23 mouse cellular contexts compared by ENCODE assay signal in the genomic region with DNA sequence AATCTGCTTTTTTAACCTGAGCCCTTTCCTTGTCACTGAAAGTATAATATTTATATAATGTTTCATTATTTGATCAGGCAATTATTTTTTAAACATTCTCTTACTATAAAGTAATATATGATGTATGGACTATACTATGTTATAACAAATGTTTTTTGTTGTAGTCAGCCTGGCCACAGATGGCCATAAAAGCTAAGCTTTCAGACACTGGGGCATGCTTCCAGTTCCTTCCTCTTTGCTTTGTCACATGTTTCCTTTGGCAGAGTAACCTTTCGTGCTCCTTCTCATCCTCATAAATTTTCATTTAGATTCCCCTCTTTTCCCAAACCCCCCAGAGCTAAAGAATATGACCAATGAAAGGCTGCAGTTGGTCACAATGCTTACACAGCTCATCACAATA.
DNase-seq lines count a peak whose midpoint lies in the region; ATAC-seq lines count a peak whose summit lies in the region.
"Had no signal": no experiment of that assay in that cellular context is flagged by ENCODE, and none has a peak within 500 bp of the region (broad histone marks: within the 10 kb centered on the region; RNA-seq: fewer than 3 reads in every experiment).

No protein-coding gene starts in this region.

- no peak overlapping the region for H3K4me3 ChIP-seq in embryonic facial prominence, embryonic 14.5 days (ENCODE audit: low read depth, low read length)
- no peak overlapping the region for H3K4me3 ChIP-seq in embryonic facial prominence, embryonic 10.5 days
- no peak overlapping the region for H3K4me3 ChIP-seq in kidney, embryonic 15.5 days (replicated peaks)
- no peak overlapping the region for H3K4me3 ChIP-seq in lung, embryonic 15.5 days
- H3K4me3 ChIP-seq: embryonic facial prominence, embryonic 12.5 days; embryonic facial prominence, embryonic 15.5 days; forebrain, embryonic 13.5 days; forebrain, embryonic 15.5 days had no signal

- no peaks in the 10 kb centered on the region for H3K36me3 ChIP-seq in embryonic facial prominence, embryonic 14.5 days (ENCODE audit: control insufficient read depth, insufficient read depth, low read length)
- H3K36me3 ChIP-seq in embryonic facial prominence, embryonic 10.5 days (replicated peaks) = no peaks in the 10 kb centered on the region
- H3K36me3 ChIP-seq in kidney, embryonic 15.5 days = no peaks in the 10 kb centered on the region
- H3K36me3 ChIP-seq in lung, embryonic 15.5 days = no peaks in the 10 kb centered on the region
- H3K36me3 ChIP-seq: embryonic facial prominence, embryonic 12.5 days; embryonic facial prominence, embryonic 15.5 days; forebrain, embryonic 15.5 days had no signal

- 56% methylated on average over 1 of the region's 1 CpGs for WGBS in embryonic facial prominence, embryonic 14.5 days
- WGBS in embryonic facial prominence, embryonic 10.5 days = 75% methylated on average over 1 of the region's 1 CpGs
- WGBS in kidney, embryonic 15.5 days = 39% methylated on average over 1 of the region's 1 CpGs
- WGBS in lung, embryonic 15.5 days = 15% methylated on average over 1 of the region's 1 CpGs

- no peaks in the 10 kb centered on the region for H3K9me3 ChIP-seq in embryonic facial prominence, embryonic 14.5 days (ENCODE audit: control insufficient read depth, low read length)
- H3K9me3 ChIP-seq in embryonic facial prominence, embryonic 10.5 days = no peaks in the 10 kb centered on the region
- no peaks in the 10 kb centered on the region for H3K9me3 ChIP-seq in kidney, embryonic 15.5 days (replicated peaks)
- no peaks in the 10 kb centered on the region for H3K9me3 ChIP-seq in lung, embryonic 15.5 days
- H3K9me3 ChIP-seq: embryonic facial prominence, embryonic 12.5 days; embryonic facial prominence, embryonic 15.5 days; forebrain, embryonic 13.5 days; forebrain, embryonic 15.5 days had no signal

- H3K27ac ChIP-seq in embryonic facial prominence, embryonic 14.5 days (replicated peaks; ENCODE audit: low read depth, low read length) = no peak overlapping the region
- H3K27ac ChIP-seq in embryonic facial prominence, embryonic 10.5 days (replicated peaks) = no peak overlapping the region
- H3K27ac ChIP-seq in kidney, embryonic 15.5 days = no peak overlapping the region
- 0 out of 2 replicates have a peak overlapping the region, but pooled peaks have one; percentile 5 for H3K27ac ChIP-seq in lung, embryonic 15.5 days
- H3K27ac ChIP-seq: embryonic facial prominence, embryonic 12.5 days; embryonic facial prominence, embryonic 15.5 days; forebrain, embryonic 13.5 days; forebrain, embryonic 15.5 days had no signal

- H3K27me3 ChIP-seq in embryonic facial prominence, embryonic 14.5 days (replicated peaks; ENCODE audit: control insufficient read depth, insufficient read depth, low read length) = no peaks in the 10 kb centered on the region
- H3K27me3 ChIP-seq in embryonic facial prominence, embryonic 10.5 days (replicated peaks; ENCODE audit: low read depth, poor library complexity, severe bottlenecking) = no peaks in the 10 kb centered on the region
- H3K27me3 ChIP-seq in kidney, embryonic 15.5 days = no peaks in the 10 kb centered on the region
- H3K27me3 ChIP-seq in lung, embryonic 15.5 days = no peaks in the 10 kb centered on the region
- H3K27me3 ChIP-seq: embryonic facial prominence, embryonic 12.5 days; embryonic facial prominence, embryonic 15.5 days; forebrain, embryonic 13.5 days; forebrain, embryonic 15.5 days had no signal

- no peak overlapping the region for H3K4me2 ChIP-seq in embryonic facial prominence, embryonic 14.5 days (ENCODE audit: low read depth, low read length)
- H3K4me2 ChIP-seq in kidney, embryonic 15.5 days = no peak overlapping the region
- H3K4me2 ChIP-seq in lung, embryonic 15.5 days = no peak overlapping the region
- H3K4me2 ChIP-seq: embryonic facial prominence, embryonic 12.5 days; embryonic facial prominence, embryonic 15.5 days; forebrain, embryonic 13.5 days; forebrain, embryonic 15.5 days had no signal

- H3K4me1 ChIP-seq in embryonic facial prominence, embryonic 14.5 days (ENCODE audit: control insufficient read depth, insufficient read depth, low read length) = no peaks in the 10 kb centered on the region
- H3K4me1 ChIP-seq in embryonic facial prominence, embryonic 10.5 days = no peaks in the 10 kb centered on the region
- no peaks in the 10 kb centered on the region for H3K4me1 ChIP-seq in kidney, embryonic 15.5 days
- 0 out of 2 replicates have a peak, but pooled peaks cover 5% of the 10 kb centered on the region for H3K4me1 ChIP-seq in lung, embryonic 15.5 days

- H3K9ac ChIP-seq in embryonic facial prominence, embryonic 14.5 days (ENCODE audit: low read depth, low read length) = no peak overlapping the region
- H3K9ac ChIP-seq in kidney, embryonic 15.5 days = no peak overlapping the region
- no peak overlapping the region for H3K9ac ChIP-seq in lung, embryonic 15.5 days
- H3K9ac ChIP-seq: embryonic facial prominence, embryonic 12.5 days; embryonic facial prominence, embryonic 15.5 days; forebrain, embryonic 13.5 days; forebrain, embryonic 15.5 days; forebrain, postnatal 0 days had no signal

- ATAC-seq in embryonic facial prominence, embryonic 14.5 days (ENCODE audit: low read depth) = no peak
- ATAC-seq in kidney, embryonic 15.5 days (replicated peaks; ENCODE audit: low FRiP score) = no peak
- peak; percentile 23; the same call in 1 of the 2 replicates for ATAC-seq in lung, embryonic 15.5 days (ENCODE audit: borderline replicate concordance, extremely low read depth, low FRiP score, low TSS enrichment)
- ATAC-seq: forebrain, embryonic 13.5 days; forebrain, embryonic 15.5 days; forebrain, postnatal 0 days had no signal

- peak; percentile 19 for DNase-seq in embryonic facial prominence, embryonic 14.5 days (ENCODE audit: low spot score)
- DNase-seq in embryonic facial prominence, embryonic 10.5 days (ENCODE audit: low spot score) = no peak
- DNase-seq in kidney, postnatal 14 days = peak; percentile 2
- DNase-seq in lung, postnatal 25 days (ENCODE audit: low spot score) = no peak
- DNase-seq in 3T3-L1 (ENCODE audit: low read depth, low spot score) = peak; percentile 6
- no peak for DNase-seq in spleen, postnatal 4 days (ENCODE audit: low spot score in 2 of 2)
- DNase-seq: adrenal gland, adult 2 months; adrenal gland, postnatal 10 days; adrenal gland, postnatal 25 days; cerebellum, adult 11 months; cerebellum, adult 18-20 months; cerebellum, adult 8-10 months; cerebellum, adult 9-11 months; cerebellum, postnatal 14 days; cerebellum, postnatal 36 days; embryo, embryonic 11 days; forebrain, postnatal 0 days had no signal

Comparison
In these comparisons a context has a peak if more than half of its experiments do, and no peak if none do; other contexts are left out.
1. DNase-seq: peak in embryonic facial prominence, embryonic 14.5 days (single experiment), kidney, postnatal 14 days (single experiment) and 3T3-L1 (single experiment); none in embryonic facial prominence, embryonic 10.5 days (single experiment), lung, postnatal 25 days (single experiment) and spleen, postnatal 4 days (0 of 2).